Mouse (Mus musculus) Patski (cell line): ENCODE results near the gene Mfap1b. TPM values are rescaled to one million over a fixed set of nuclear protein-coding genes. Genes with fewer than 3 reads are reported as not detected.
"Not testable (repeated sequence)": the region's sequence is repeated elsewhere in the genome, so short reads cannot be mapped to it uniquely, and the experiment has no call there.

Source experiments
- ATAC-seq: fragments of 100-300 bp; one replicate; pipeline ENCODE4 v1.8.0; 2021
- CTCF ChIA-PET: fragments of 350-600 bp; sonication (Branson Sonifier 250); formaldehyde crosslinking; loops from one replicate; lab custom pipeline; 2022; ENCODE audit warnings: inconsistent platforms; lab: Charles Lee
- POLR2A ChIA-PET: fragments of 350-600 bp; sonication (Branson Sonifier 250); formaldehyde crosslinking; loops from one replicate; lab custom pipeline; 2022; ENCODE audit warnings: antibody characterized with exemption, inconsistent platforms; lab: Charles Lee
- DNase-seq: peaks from one replicate; pipeline ENCODE4 v3.0.0-alpha.2; 2011; ENCODE audit warnings: low read depth, low spot score
- H3K27me3 ChIP-seq: fragments of 371-371 bp; one replicate; pipeline ENCODE4 v1.5.1; 2021
- CTCF ChIP-seq: fragments of 100-300 bp; IDR thresholded peaks from one replicate; pipeline ENCODE4 v1.5.1; 2021
- in situ Hi-C: fragments of 300-500 bp; cut with MboI; formaldehyde crosslinking; loops from 3 replicates; pipeline ENCODE4 v1.11.1; 2018; ENCODE audit warnings: low pct_unique_long_range_greater_than_20kb, mixed read lengths
- polyA plus RNA-seq: library from polyadenylated mRNA; unstranded; gene quantifications from one replicate; pipeline ENCODE4 v1.2.3, GENCODE M21; 2021

Gene Mfap1b
- 35.3 TPM for polyA plus RNA-seq

DNA sequence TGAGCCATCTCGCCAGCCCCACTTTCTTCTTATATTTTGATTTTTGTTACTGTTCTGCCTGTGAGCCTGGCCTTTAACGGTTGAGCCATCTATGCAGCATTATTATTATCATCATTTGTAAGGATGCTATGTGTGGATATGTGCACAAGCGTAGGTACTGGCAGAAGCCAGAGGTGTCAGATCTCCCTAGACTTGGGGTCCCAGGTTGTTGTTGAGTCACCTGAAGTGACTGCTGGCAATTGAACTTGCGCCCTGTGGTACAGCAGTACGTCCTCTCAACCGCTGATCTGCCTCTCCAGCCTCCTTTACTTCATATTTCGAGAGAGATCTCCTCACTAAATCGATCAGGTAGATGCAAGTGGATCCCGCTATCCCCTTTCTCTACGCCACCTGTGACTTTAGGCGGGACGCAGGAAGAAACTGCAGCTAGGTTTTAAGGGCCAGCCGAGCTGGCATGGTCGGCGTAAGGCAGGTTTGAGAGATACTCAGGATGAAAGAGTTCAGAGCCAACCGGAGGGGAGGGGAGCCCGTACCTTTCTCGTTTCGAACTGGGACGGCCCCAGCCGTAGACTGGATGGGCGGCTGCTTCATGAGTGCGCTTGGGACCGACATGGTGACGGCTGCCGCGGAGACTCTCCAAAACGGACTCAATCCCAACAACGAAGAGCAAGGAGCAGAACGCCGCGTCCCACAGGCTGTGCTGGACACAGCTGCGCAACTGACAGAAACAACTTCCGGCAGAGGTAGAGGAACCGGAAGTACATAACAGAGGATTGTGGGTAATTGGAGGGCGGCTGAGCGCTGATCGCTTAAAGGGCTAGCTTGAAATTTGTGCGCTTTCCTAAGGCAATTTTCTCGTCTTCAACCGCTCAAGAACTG, at the start of gene Mfap1b:
Gene Mfap1b (minus strand): TSS at position 767 of the 879 bp plus-strand sequence.
- peak; percentile 89 for ATAC-seq
- POLR2A ChIA-PET, result interaction anchor here (0.7 to 1.4 kb wide), 3 partner anchors 60 to 184 kb away, joined by 3 to 5 read pairs (median 4); partner anchors contain the start of genes Catsper2, Map1a and Pdia3
- H3K27me3 ChIP-seq, DNase-seq, CTCF ChIA-PET, in situ Hi-C loops: not testable (repeated sequence)

DNA sequence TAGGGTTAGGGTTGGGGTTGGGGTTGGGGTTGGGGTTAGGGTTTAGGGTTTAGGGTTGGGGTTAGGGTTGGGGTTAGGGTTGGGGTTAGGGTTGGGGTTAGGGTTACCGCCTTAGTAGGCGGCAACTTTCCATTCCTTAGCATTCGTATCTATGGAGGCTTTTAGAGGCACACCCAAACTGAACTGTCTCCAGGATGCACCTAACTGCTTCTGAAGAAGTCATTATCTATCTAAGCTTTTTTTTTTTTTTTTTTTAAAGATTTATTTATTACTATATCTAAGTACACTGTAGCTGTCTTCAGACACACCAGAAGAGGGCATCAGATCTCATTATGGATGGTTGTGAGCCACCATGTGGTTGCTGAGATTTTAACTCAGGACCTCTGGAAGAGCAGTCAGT, 49.0 kb upstream of the Mfap1b start:
- H3K27me3 ChIP-seq, DNase-seq, in situ Hi-C loops, CTCF ChIA-PET, ATAC-seq, POLR2A ChIA-PET: not testable (repeated sequence)

DNA sequence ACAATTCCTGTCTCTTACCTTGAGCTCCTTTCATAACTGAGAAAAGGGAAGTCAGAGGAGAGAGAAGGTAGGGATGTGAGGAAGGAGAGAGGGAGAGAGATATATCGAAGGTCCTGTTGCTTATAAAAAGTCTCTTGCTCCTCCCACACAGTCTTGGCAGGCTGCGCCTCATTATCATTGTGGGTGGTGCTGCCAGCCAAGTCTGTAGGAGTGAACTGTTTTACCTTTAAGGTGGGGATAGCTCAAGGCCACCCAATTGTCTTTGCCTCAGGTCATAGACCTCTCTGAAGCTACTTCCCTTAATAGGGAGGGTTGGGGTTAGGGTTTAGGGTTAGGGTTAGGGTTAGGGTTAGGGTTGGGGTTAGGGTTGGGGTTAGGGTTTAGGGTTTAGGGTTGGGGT, 48.1 kb upstream of the Mfap1b start:
- ChIA-PET CTCF (no interaction called here), POLR2A (no interaction called here)
- no peak for DNase-seq
- H3K27me3 ChIP-seq, result no peaks in the 10 kb centered on the region
- ATAC-seq, result no peak
- no peak for TF ChIP-seq CTCF
- in situ Hi-C loops, result no loop called here

DNA sequence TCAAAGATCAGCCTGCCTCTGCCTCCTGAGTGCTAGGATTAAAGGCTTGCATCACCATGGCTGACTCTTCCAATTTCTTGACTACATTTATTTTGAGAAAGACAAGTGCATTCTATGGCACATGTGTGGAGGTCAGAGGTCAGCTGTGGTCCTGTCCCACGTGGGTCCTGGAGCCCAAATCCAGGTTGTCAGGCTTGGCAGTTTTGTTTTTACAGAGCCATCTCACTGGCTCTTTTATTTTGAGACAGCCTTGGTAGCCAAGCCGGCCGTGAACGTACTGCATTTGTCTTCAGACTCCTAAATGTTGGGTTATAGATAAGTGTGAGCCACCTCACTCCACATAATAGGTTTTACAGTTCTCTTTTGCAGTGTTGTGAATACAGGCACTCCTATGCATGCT, 44.8 kb upstream of the Mfap1b start:
- ATAC-seq, in situ Hi-C loops, H3K27me3 ChIP-seq, CTCF ChIA-PET, POLR2A ChIA-PET, DNase-seq: not testable (repeated sequence)

DNA sequence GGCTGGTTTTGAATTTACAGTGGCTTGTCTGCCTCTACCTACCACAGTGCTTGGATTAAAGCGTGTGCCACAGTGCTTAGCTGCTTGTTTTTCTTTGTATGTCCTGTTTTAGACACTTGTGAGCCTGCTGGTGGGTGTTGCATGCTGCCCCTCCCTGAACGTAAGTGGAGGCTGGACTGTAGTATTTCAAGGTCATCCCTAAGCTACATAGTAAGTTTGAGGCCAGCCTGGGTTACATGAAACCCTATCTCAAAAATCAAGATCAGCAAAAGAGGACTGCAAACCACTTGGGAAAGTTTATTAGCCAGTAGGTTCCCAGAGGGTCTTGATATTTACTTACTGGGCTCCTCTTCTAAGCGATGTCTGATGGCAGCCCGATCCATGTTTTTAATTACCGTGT, 44.2 kb upstream of the Mfap1b start:
- no peaks in the 10 kb centered on the region for H3K27me3 ChIP-seq
- DNase-seq (no peak), ATAC-seq (no peak)
- POLR2A ChIA-PET, result no interaction called here
- TF ChIP-seq CTCF, result no peak
- CTCF ChIA-PET, result no interaction called here
- in situ Hi-C loops, result no loop called here

DNA sequence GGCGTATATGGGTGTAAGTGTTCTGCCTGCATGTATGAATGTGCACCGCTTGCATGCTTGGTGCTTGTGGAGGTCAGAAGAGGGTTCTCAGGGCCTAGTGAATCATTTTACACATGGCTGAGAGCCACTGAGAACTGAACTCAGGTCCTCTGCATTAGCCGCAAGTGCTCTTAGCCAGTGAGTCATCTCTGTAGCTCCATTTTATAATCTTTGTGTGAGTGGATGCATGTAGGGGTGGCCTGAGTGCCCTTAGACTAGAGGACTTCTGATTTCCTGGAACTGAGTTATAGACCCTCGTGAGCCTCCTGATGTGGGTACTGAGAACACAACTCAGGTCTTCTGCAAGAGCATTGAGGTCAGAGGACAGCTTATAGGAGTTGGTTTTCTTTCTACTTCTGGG, 40.3 kb upstream of the Mfap1b start:
- ATAC-seq, result no peak
- POLR2A ChIA-PET, result no interaction called here
- no peak for TF ChIP-seq CTCF

DNA sequence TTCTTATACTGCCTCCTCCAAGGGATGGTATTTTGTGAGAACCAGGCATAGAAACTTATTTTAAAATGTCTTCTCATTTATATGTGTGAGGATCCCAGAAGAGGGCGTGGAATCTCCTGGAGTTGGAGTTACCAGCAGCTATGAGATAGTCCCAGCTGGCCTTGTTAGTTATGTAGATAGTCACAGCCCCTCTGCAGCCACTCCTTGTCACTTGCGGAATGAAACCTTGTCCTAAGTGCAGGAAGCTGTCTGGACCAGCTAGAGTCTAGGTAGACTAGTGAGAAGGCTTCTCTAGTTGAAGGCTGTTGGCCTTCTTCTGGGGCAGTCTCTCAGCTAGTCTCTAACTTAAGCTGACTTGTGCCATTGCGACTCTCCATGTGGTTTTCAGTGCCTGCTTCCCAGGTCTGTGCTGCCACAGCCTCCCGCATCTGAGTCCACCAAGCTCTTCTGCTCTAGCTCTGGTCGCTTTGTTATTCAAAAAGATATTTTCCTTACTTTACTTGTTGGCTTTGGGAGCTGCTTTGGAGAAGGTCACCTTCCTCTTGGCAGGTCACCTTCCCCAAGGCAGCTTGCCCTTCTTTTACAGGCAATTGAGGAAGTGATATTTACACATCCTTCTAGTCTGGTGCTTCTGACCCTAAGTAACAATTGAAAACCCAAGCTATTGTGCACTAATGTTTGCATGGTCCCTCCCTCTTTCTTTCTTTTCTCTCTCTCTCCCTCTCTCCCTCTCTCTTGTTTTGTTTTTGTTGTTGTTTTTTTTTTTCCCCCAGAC, 39.3 kb upstream of the Mfap1b start:
- in situ Hi-C loops, DNase-seq, CTCF ChIA-PET, POLR2A ChIA-PET, H3K27me3 ChIP-seq, ATAC-seq: not testable (repeated sequence)

More for the DNA sequence above, 40.3 kb upstream of the Mfap1b start:
- DNase-seq, result no peak
- in situ Hi-C loops, result no loop called here
- no peaks in the 10 kb centered on the region for H3K27me3 ChIP-seq
- CTCF ChIA-PET, result no interaction called here

DNA sequence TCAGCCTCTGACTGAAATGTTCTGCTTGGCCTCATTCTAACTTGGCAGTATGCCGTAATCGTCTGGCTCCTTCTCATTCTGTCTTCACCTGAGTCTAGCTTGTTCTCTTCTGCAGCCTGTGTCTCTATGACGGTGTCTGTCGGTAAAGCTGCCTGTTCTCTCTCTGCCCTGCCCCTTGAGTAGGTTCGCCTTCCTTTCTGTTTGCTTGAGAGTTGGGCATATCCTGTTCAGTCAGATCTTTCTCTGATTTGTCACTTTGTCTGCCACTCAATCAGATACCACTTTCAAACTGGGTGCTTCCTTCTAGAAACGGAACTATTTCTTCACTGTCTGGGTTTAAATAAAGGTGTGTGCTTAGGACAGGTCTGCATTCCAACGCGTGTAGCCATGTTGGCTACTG, 37.5 kb upstream of the Mfap1b start:
- POLR2A ChIA-PET, result no interaction called here
- ATAC-seq (no peak), DNase-seq (no peak)
- no peaks in the 10 kb centered on the region for H3K27me3 ChIP-seq
- CTCF ChIA-PET, result no interaction called here
- in situ Hi-C loops, result no loop called here
- TF ChIP-seq CTCF, result no peak

DNA sequence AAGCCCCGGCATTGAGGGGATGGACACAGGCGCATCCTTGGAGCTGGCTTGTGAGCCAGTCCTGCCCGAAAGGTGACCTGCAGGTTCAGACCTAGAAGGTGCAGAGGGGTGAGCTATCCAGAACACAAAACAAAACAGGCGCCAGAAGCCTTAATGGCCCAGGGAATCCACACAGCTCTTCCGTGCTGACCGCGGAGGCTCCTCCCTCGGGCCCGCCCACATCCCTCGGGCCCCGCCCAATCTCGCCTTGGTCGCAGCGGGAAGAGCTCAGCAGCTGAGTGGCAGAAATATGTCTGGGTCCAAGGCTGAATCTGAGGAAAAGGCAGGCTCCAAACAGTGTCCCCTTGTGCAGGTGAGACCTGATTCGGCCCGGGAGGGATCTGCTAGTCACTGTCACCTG, 35.7 kb upstream of the Mfap1b start:
- no peak for TF ChIP-seq CTCF
- in situ Hi-C loops, result no loop called here
- ChIA-PET POLR2A (no interaction called here), CTCF (no interaction called here)
- peak; percentile 66 for ATAC-seq
- no peaks in the 10 kb centered on the region for H3K27me3 ChIP-seq
- no peak for DNase-seq

DNA sequence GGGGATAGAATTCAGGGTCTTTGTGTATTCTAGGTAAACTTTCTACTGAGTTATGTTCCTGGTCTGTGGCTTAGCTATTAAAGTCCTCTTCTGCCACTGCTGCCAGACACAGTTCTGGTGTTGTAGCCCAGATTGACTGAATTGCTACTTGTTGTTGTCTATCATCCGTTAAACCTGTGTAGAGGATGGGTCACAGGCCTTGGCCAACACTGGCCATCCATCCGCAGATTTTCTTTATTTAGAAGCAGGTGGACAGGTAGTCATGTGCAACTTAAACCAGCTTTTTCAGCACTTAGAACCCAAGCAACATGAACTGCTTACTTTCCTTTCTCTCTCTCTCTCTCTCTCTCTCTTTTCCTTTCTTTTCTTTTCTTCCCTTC, 34.1 kb upstream of the Mfap1b start:
- in situ Hi-C loops, result no loop called here
- no peak for DNase-seq
- ATAC-seq, result no peak
- no peak for TF ChIP-seq CTCF
- H3K27me3 ChIP-seq, result no peaks in the 10 kb centered on the region
- CTCF ChIA-PET, result no interaction called here
- POLR2A ChIA-PET, result no interaction called here
